Mouse (Mus musculus): ENCODE measurements around the gene Cds1. TPM values are rescaled to one million over a fixed set of nuclear protein-coding genes. Genes with fewer than 3 reads are reported as not detected.

Gene Cds1
- polyA plus RNA-seq, 1 experiment = 35.5 TPM

- DNase-seq = no peak
- Histone ChIP-seq H3K27ac (ENCODE audit: insufficient read depth, low read depth, low read length) (peak overlapping the region; percentile 52; the same call in 1 of the 2 replicates), H3K4me1 (ENCODE audit: control insufficient read depth, insufficient read depth, low read length) (peaks cover 18% of the 10 kb centered on the region), H3K27me3 (replicated peaks; ENCODE audit: control insufficient read depth, insufficient read depth, low read length) (no peaks in the 10 kb centered on the region), H3K36me3 (ENCODE audit: control insufficient read depth, insufficient read depth, low read length) (peaks cover 5% of the 10 kb centered on the region), H3K4me3 (ENCODE audit: insufficient read depth, low read depth, low read length) (no peak overlapping the region)
- WGBS = 66% methylated on average over 8 of the region's 8 CpGs
- no peak; the same call in 1 of the 2 replicates for TF ChIP-seq CTCF (conservative IDR thresholded peaks at IDR 0.05; ENCODE audit: insufficient read depth, insufficient read length, low read depth, low read length)
- TF ChIP-seq POLR2A (IDR thresholded peaks at IDR 0.05; ENCODE audit: low read depth, low read length) = no peak
These were observed 97.7 kb downstream of the Cds1 start for GRCm38 (mm10) chr5:101862651-101863050.

GRCm38 (mm10) chr5:101863946-101864345 is 99.0 kb downstream of the Cds1 start:
- H3K36me3 ChIP-seq (ENCODE audit: control insufficient read depth, insufficient read depth, low read length) = peaks cover 13% of the 10 kb centered on the region
- H3K27ac ChIP-seq (ENCODE audit: insufficient read depth, low read depth, low read length) = no peak overlapping the region
- WGBS = 78% methylated on average over 6 of the region's 6 CpGs
- no peaks in the 10 kb centered on the region for H3K27me3 ChIP-seq (replicated peaks; ENCODE audit: control insufficient read depth, insufficient read depth, low read length)
- peaks cover 10% of the 10 kb centered on the region; the same call in 1 of the 2 replicates for H3K4me1 ChIP-seq (ENCODE audit: control insufficient read depth, insufficient read depth, low read length)
- DNase-seq = no peak
- TF ChIP-seq CTCF (conservative IDR thresholded peaks at IDR 0.05; ENCODE audit: insufficient read depth, insufficient read length, low read depth, low read length) (no peak), POLR2A (IDR thresholded peaks at IDR 0.05; ENCODE audit: low read depth, low read length) (no peak)
- H3K4me3 ChIP-seq (ENCODE audit: insufficient read depth, low read depth, low read length) = no peak overlapping the region

GRCm38 (mm10) chr5:101866722-101867121 is 101.8 kb downstream of the Cds1 start:
- TF ChIP-seq CTCF (conservative IDR thresholded peaks at IDR 0.05; ENCODE audit: insufficient read depth, insufficient read length, low read depth, low read length) (no peak), POLR2A (IDR thresholded peaks at IDR 0.05; ENCODE audit: low read depth, low read length) (no peak)
- Histone ChIP-seq H3K27me3 (replicated peaks; ENCODE audit: control insufficient read depth, insufficient read depth, low read length) (no peaks in the 10 kb centered on the region), H3K36me3 (ENCODE audit: control insufficient read depth, insufficient read depth, low read length) (peaks cover 18% of the 10 kb centered on the region), H3K4me3 (ENCODE audit: insufficient read depth, low read depth, low read length) (no peak overlapping the region), H3K27ac (ENCODE audit: insufficient read depth, low read depth, low read length) (no peak overlapping the region), H3K4me1 (ENCODE audit: control insufficient read depth, insufficient read depth, low read length) (0 out of 2 replicates have a peak, but pooled peaks cover 4% of the 10 kb centered on the region)
- no peak for DNase-seq
- 50% methylated on average over 2 of the region's 2 CpGs for WGBS

Other genes starting within 250 kb of the Cds1 start
- 0.08 and 0.16 TPM in 2 replicates for gene Nkx6-1, start 100.1 kb upstream of the Cds1 start, polyA plus RNA-seq (2012; rRNA removed)